Mouse (Mus musculus) embryonic fibroblast, embryonic 13.5 days (primary cell): ENCODE results near the gene Atg4a.
A peak's percentile ranks its signal among the peaks of the same experiment; 100 is the strongest.

Source experiments
- CTCF ChIP-seq: IDR thresholded peaks from 2 replicates; pipeline ENCODE4 v1.5.1; 2011; ENCODE audit warnings: mild to moderate bottlenecking, control low read depth, low read length, moderate library complexity, borderline replicate concordance; ENCODE audit not compliant: insufficient read depth
- POLR2A ChIP-seq: IDR thresholded peaks from 2 replicates; pipeline ENCODE4 v1.6.1; 2011; ENCODE audit warnings: low read depth, mild to moderate bottlenecking, control low read depth, low read length, moderate library complexity

GRCm38 (mm10) chrX:140956272-140956940 lies at the start of gene Atg4a, which contains the start of gene Psmd10:
- TF ChIP-seq CTCF (no peak), POLR2A (peak; percentile 46)
